Mouse (Mus musculus) mammary gland, adult 2 months (tissue): ENCODE measurements around the gene Psg25. TPM values are rescaled to one million over a fixed set of nuclear protein-coding genes. Genes with fewer than 3 reads are reported as not detected.

ENCODE experiments used
- polyA plus RNA-seq: library from polyadenylated mRNA; depleted of rRNA; stranded (reverse); fragments of >200 nt; gene quantifications from 2 replicates; pipeline ENCODE4 v1.2.3, GENCODE M21; 2012; ENCODE audit warnings: low replicate concordance; rRNA removed

Psg25 gene
- polyA plus RNA-seq: not detected in 2 replicates

GRCm38 (mm10) chr7:18532169-18532568, at the start of gene Psg25:
Gene Psg25, minus strand, starts transcription at chr7:18532269.

GRCm38 (mm10) chr7:18567205-18567604, 35.1 kb upstream of the Psg25 start, which contains the start of gene Psg27:
Gene Psg27, minus strand, starts transcription at chr7:18567305.

GRCm38 (mm10) chr7:18484077-18484476, 48.0 kb downstream of the Psg25 start, which contains the start of gene Psg26:
Gene Psg26, minus strand, starts transcription at chr7:18484177.

Other genes starting within 250 kb of the Psg25 start
- not detected in 2 replicates for gene Psg18, start 177.3 kb downstream of the Psg25 start, polyA plus RNA-seq
- gene Psg28, start 100.2 kb downstream of the Psg25 start, polyA plus RNA-seq: not detected in 2 replicates
- not detected in 2 replicates for gene Psg26, start 48.1 kb downstream of the Psg25 start, polyA plus RNA-seq
- gene Psg27, start 35.0 kb upstream of the Psg25 start, polyA plus RNA-seq: not detected in 2 replicates
- gene Psg23, start 84.2 kb upstream of the Psg25 start, polyA plus RNA-seq: not detected in 2 replicates
- gene Psg21, start 124.5 kb upstream of the Psg25 start, polyA plus RNA-seq: not detected in 2 replicates
- not detected in 2 replicates for gene Psg20, start 153.9 kb upstream of the Psg25 start, polyA plus RNA-seq
- 0.30 and 0.82 TPM in 2 replicates for gene Psg22, start 185.8 kb upstream of the Psg25 start, polyA plus RNA-seq